Mouse (Mus musculus): ENCODE results near the gene Icos. TPM values are rescaled to one million over a fixed set of nuclear protein-coding genes. Genes with fewer than 3 reads are reported as not detected.

Gene Icos
- polyA plus RNA-seq, 1 experiment from 2014 or later, result 0.13 TPM

GRCm38 (mm10) chr1:61026712-61027111, 49.0 kb downstream of the Icos start:
- Histone ChIP-seq H3K27ac (no peak overlapping the region), H3K36me3 (no peaks in the 10 kb centered on the region), H3K27me3 (ENCODE audit: insufficient read depth, poor library complexity, severe bottlenecking) (no peaks in the 10 kb centered on the region), H3K9me3 (no peaks in the 10 kb centered on the region), H3K4me3 (no peak overlapping the region), H3K4me1 (replicated peaks) (no peaks in the 10 kb centered on the region)
- WGBS, result 86% methylated on average over 5 of the region's 5 CpGs
- no peak for DNase-seq (ENCODE audit: low spot score)

GRCm38 (mm10) chr1:61027519-61027918, 49.8 kb downstream of the Icos start:
- 93% methylated on average over 3 of the region's 3 CpGs for WGBS

GRCm38 (mm10) chr1:61029919-61030318, 52.2 kb downstream of the Icos start:
- Histone ChIP-seq H3K27ac (no peak overlapping the region), H3K4me1 (replicated peaks) (no peaks in the 10 kb centered on the region), H3K27me3 (ENCODE audit: insufficient read depth, poor library complexity, severe bottlenecking) (no peaks in the 10 kb centered on the region), H3K36me3 (no peaks in the 10 kb centered on the region), H3K9me3 (no peaks in the 10 kb centered on the region), H3K4me3 (no peak overlapping the region)
- WGBS, result 56% methylated on average over 1 of the region's 1 CpGs
- DNase-seq (ENCODE audit: low spot score), result no peak

More at GRCm38 (mm10) chr1:61027519-61027918, 49.8 kb downstream of the Icos start:
- DNase-seq (ENCODE audit: low spot score), result no peak
- Histone ChIP-seq H3K27me3 (ENCODE audit: insufficient read depth, poor library complexity, severe bottlenecking) (no peaks in the 10 kb centered on the region), H3K4me1 (replicated peaks) (no peaks in the 10 kb centered on the region), H3K27ac (no peak overlapping the region), H3K36me3 (no peaks in the 10 kb centered on the region), H3K9me3 (no peaks in the 10 kb centered on the region), H3K4me3 (no peak overlapping the region)

- DNase-seq (ENCODE audit: low spot score), result no peak
- Histone ChIP-seq H3K36me3 (no peaks in the 10 kb centered on the region), H3K4me1 (replicated peaks) (no peaks in the 10 kb centered on the region), H3K27ac (no peak overlapping the region), H3K27me3 (ENCODE audit: insufficient read depth, poor library complexity, severe bottlenecking) (no peaks in the 10 kb centered on the region), H3K4me3 (no peak overlapping the region), H3K9me3 (no peaks in the 10 kb centered on the region)
Observed at GRCm38 (mm10) chr1:61030532-61030931, 52.8 kb downstream of the Icos start.

- DNase-seq (ENCODE audit: low spot score), result no peak
- Histone ChIP-seq H3K4me1 (replicated peaks) (no peaks in the 10 kb centered on the region), H3K27me3 (ENCODE audit: insufficient read depth, poor library complexity, severe bottlenecking) (no peaks in the 10 kb centered on the region), H3K9me3 (no peaks in the 10 kb centered on the region), H3K27ac (no peak overlapping the region), H3K36me3 (no peaks in the 10 kb centered on the region), H3K4me3 (no peak overlapping the region)
- 84% methylated on average over 1 of the region's 1 CpGs for WGBS
Observed at GRCm38 (mm10) chr1:61035270-61035669, 57.5 kb downstream of the Icos start.

GRCm38 (mm10) chr1:61038223-61038622, 60.5 kb downstream of the Icos start:
- H3K27me3 ChIP-seq (ENCODE audit: insufficient read depth, poor library complexity, severe bottlenecking), result no peaks in the 10 kb centered on the region
- WGBS, result 89% methylated on average over 4 of the region's 4 CpGs
- no peak for DNase-seq (ENCODE audit: low spot score)
- no peaks in the 10 kb centered on the region for H3K9me3 ChIP-seq
- no peaks in the 10 kb centered on the region for H3K36me3 ChIP-seq
- no peaks in the 10 kb centered on the region for H3K4me1 ChIP-seq (replicated peaks)
- no peak overlapping the region for H3K27ac ChIP-seq
- no peak overlapping the region for H3K4me3 ChIP-seq

GRCm38 (mm10) chr1:61039310-61039709, 61.6 kb downstream of the Icos start:
- Histone ChIP-seq H3K4me3 (no peak overlapping the region), H3K4me1 (replicated peaks) (no peaks in the 10 kb centered on the region), H3K9me3 (no peaks in the 10 kb centered on the region), H3K27me3 (ENCODE audit: insufficient read depth, poor library complexity, severe bottlenecking) (no peaks in the 10 kb centered on the region), H3K27ac (no peak overlapping the region), H3K36me3 (no peaks in the 10 kb centered on the region)
- 90% methylated on average over 4 of the region's 4 CpGs for WGBS
- no peak for DNase-seq (ENCODE audit: low spot score)

GRCm38 (mm10) chr1:61040401-61040800, 62.7 kb downstream of the Icos start:
- H3K27me3 ChIP-seq (ENCODE audit: insufficient read depth, poor library complexity, severe bottlenecking), result no peaks in the 10 kb centered on the region
- no peaks in the 10 kb centered on the region for H3K36me3 ChIP-seq
- H3K4me3 ChIP-seq, result no peak overlapping the region
- WGBS, result 85% methylated on average over 4 of the region's 4 CpGs
- no peak for DNase-seq (ENCODE audit: low spot score)
- no peaks in the 10 kb centered on the region for H3K4me1 ChIP-seq (replicated peaks)
- H3K27ac ChIP-seq, result no peak overlapping the region
- no peaks in the 10 kb centered on the region for H3K9me3 ChIP-seq

GRCm38 (mm10) chr1:61042842-61043241, 65.1 kb downstream of the Icos start:
- Histone ChIP-seq H3K27ac (no peak overlapping the region), H3K9me3 (no peaks in the 10 kb centered on the region), H3K4me3 (no peak overlapping the region), H3K27me3 (ENCODE audit: insufficient read depth, poor library complexity, severe bottlenecking) (no peaks in the 10 kb centered on the region), H3K36me3 (no peaks in the 10 kb centered on the region), H3K4me1 (replicated peaks) (no peaks in the 10 kb centered on the region)
- DNase-seq (ENCODE audit: low spot score), result no peak
- 92% methylated on average over 2 of the region's 2 CpGs for WGBS

- no peak for DNase-seq (ENCODE audit: low spot score)
- Histone ChIP-seq H3K36me3 (no peaks in the 10 kb centered on the region), H3K27ac (no peak overlapping the region), H3K9me3 (no peaks in the 10 kb centered on the region), H3K4me3 (no peak overlapping the region), H3K4me1 (replicated peaks) (no peaks in the 10 kb centered on the region), H3K27me3 (ENCODE audit: insufficient read depth, poor library complexity, severe bottlenecking) (no peaks in the 10 kb centered on the region)
- WGBS, result 87% methylated on average over 3 of the region's 3 CpGs
Observed at GRCm38 (mm10) chr1:61046055-61046705, 68.5 kb downstream of the Icos start.

GRCm38 (mm10) chr1:61047336-61047735, 69.6 kb downstream of the Icos start:
- Histone ChIP-seq H3K27ac (no peak overlapping the region), H3K36me3 (no peaks in the 10 kb centered on the region), H3K4me1 (replicated peaks) (no peaks in the 10 kb centered on the region), H3K27me3 (ENCODE audit: insufficient read depth, poor library complexity, severe bottlenecking) (no peaks in the 10 kb centered on the region), H3K9me3 (no peaks in the 10 kb centered on the region), H3K4me3 (no peak overlapping the region)
- WGBS, result 91% methylated on average over 3 of the region's 3 CpGs
- no peak for DNase-seq (ENCODE audit: low spot score)
